Mouse (Mus musculus) telencephalon, adult 2 months (tissue): ENCODE measurements around the gene Cyp2c23.

Experiments used
- DNase-seq: peaks from one replicate; pipeline ENCODE4 v3.0.0-alpha.2; 2011; ENCODE audit warnings: low read depth, low spot score

Cyp2c23 gene

DNA sequence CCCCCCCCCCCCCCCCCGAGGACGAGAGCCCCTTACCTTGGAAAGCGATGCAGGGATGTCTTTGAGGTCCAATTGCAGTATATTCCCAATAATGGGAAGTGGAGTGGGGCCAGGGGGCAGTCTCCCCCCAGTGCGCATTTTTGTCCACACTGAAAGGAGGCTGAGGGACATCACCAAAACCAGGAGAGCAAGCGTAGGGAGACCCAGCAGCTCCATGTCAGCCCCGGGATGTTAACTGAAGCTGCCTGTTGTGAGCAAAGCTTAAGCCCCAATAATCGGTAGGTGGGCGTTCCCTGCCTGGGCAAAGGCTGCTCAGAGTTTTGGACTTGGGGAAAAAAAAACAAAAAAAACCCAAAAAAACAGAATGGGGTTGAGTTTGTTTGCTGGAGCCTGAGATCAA is at the start of gene Cyp2c23:
Gene Cyp2c23, minus strand, starts transcription at position 237 of the 400 bp plus-strand sequence.
- DNase-seq = no peak

DNA sequence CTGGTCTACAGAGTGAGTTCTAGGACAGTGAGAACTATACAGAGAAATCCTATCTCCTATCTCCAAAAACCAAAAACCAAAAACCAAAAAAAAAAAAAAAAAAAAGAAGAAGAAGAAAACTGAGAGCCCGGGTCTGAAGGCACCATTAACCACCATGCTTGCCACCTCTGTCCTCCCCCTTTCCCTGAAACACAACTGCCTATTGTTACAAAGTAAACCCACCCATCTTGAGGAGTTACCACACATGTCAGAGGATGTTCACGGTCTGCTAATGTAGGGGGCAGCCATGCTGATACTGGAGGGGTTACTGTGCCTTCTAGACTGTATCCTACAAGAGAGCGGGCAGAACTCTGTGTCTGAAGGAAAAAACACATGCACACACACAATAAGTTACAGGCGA is 48.0 kb upstream of the Cyp2c23 start:
- DNase-seq = no peak

- DNase-seq = no peak
Observed at GRCm38 (mm10) chr19:44076457-44076856, 47.4 kb upstream of the Cyp2c23 start.

GRCm38 (mm10) chr19:44074986-44075385 is 46.0 kb upstream of the Cyp2c23 start:
- no peak for DNase-seq

DNA sequence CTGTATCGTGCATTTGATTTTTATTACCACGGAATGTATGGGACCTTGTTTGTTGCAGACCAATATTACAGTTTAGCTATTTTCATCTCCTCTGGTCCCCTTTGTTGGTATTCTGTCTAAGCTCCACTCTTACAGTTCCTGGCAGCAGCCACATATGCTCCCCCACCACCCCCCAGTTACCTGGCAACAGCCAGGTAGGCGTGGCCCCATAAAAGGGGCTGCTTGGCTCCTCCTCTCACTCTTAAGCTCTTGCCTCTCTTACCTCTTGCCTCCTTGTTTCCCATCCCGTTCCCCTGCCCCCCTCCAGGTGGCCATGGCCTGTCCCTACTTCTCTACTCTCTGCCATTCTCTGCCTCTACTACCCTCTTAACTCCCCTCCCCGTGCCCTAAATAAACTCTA is 42.2 kb upstream of the Cyp2c23 start:
- no peak for DNase-seq

DNA sequence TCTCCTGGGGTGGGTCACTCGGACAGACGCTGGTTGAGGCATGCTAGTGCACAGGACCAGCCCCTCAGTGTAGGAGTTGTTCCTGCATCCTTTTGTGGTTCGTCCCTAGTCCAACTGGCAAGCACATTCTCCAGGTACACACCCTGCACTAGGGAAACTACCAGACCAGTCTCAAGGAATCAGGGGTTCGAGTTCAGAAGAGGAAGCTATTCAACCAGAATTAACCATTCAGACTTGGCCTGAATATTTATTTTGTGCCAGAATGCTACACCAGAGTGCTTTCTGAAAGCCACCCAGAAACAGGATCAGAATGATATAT is 40.9 kb upstream of the Cyp2c23 start:
- DNase-seq = no peak

GRCm38 (mm10) chr19:44069121-44069913 is 40.3 kb upstream of the Cyp2c23 start, which contains the start of gene Erlin1:
Gene Erlin1 (minus strand): TSS chr19:44069785.
- DNase-seq = peak; percentile 48

- DNase-seq = no peak
Observed at GRCm38 (mm10) chr19:44068232-44068631, 39.2 kb upstream of the Cyp2c23 start.

DNA sequence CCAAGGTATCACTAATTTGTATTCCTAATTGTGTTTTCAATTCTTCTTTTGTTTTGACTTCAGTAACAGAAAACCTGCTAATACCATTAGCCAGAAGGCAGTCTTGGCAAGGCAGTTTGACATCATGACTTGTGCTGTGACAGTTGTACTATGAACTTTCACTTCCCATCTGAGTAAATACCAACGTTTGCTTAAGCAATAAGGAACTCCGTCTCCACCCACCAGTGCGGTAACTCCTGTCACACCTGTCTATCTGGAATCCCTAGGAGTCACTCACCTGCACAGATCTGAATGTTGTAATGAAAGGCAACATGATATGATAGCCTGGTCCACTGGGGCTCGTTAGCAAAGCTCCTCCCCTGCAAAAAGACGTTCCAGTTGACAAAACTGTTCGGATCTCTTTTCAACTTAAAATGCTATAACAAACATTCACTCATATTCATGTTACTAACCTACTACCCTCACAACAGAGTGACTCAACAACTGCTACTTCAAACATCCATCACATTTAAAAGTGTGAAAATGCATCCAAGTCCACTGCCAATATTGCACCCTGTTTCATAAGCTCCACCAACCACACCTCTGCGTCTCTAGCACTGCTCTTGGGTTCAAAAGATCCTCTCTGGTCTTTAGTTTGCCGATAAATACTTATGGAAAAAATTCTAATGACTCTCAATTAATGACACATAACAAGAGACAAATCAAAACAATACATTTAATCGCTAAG is 38.5 kb upstream of the Cyp2c23 start:
- no peak for DNase-seq

GRCm38 (mm10) chr19:44064734-44065133 is 35.7 kb upstream of the Cyp2c23 start:
- DNase-seq = no peak

DNA sequence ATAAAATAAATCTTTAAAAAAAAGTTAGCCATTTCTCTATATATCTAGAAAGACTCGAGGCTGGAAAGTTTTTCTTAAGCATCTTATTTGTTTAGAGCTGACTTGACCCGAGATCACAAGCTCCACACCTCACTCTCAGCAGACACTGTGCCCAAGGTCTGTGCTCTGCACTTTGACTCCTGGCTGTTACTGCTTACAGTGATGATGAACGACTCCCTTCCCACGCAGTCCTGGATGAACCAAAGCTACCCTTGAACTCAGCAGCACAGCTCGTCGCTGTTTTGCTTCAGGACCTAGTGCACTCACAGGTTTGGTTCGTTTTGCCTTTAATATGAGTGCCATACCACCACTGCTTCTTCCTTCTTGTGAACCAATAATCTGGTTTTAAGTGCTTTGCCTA is 34.8 kb upstream of the Cyp2c23 start:
- no peak for DNase-seq

DNA sequence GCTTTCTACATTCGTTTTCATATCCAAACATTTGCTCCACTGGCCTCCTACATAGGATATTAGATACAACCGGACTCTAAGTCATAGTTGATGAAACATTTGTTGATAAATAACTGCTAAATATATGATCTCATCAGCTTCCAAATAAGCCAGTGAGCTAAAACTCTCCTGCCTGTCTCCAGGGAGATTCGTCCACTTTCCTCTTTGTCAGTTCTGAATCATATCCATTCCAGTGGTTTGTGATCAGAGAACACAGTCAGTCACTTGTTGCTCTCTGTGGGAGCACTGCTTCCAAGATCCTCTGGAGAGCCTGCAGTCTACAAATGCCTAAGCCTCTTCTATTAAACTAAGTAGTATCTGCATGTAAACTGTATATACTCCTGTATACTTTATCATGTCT is 31.2 kb upstream of the Cyp2c23 start:
- DNase-seq = no peak

DNA sequence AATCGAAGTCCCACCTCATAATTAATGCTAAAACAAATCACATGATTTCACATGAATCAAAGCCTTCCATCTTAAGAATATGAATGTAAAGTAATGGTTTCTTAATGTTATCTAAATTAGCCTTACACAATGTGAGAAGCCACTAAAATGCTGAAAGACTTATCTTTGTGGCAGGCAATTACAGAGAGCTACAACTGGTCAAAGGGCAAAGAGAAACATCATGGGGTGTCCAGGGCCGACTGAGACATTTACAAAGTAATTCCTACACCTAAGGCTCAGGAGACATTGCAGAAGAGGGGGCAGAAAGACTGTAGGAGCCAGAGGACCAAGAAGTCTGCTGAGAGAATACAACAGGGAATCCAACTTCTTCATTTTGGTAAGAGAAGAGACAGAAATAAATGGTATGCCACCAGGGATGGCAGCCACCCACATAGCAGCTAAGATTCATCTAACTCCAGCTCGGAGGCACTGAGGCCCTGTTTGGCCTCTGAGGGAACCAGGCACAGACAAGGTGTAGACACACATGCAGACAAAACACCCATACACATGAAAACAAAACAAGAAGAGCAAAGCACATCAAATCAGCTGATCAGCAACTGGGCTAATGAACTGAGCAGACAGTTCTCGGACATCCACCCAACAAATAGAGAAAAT is 26.3 kb upstream of the Cyp2c23 start:
- no peak for DNase-seq

DNA sequence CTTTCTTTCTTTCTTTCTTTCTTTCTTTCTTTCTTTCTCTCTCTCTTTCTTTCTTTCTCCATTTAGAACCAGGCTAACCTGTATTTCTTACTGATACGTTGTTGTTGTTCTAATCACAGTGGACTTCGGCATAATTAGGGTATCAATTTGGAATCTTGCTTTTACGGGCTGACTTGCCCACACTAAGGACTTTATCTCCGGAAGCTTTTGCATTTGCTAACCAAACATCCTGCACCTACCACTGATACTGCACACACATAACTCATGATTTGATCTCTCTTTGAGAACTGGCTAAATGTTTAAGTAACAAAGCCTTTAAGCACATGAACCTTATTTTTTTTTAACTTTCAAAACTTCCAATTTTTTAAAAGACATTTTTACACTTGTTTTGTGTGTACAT is 21.4 kb upstream of the Cyp2c23 start:
- no peak for DNase-seq

DNA sequence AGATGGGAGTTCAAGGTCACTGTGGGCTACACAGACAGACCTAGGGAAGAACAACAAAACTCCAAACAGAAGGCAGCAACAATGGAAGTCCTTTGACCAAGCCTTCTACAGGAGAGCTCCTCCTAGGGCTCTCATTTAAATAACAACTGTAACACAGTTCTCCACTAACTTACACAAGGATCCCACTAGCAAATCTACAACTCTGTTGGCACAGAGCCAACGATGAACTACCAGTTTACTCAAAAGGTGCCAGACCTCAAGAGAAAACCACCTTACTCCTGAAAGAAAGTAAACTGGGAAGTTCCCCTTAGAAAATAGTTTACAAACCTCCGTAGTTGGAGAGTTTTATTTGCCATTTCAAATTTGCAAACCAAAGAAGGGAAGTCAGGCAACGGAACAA is 20.3 kb upstream of the Cyp2c23 start:
- DNase-seq = no peak

- DNase-seq = no peak
Observed at GRCm38 (mm10) chr19:44045847-44046246, 16.8 kb upstream of the Cyp2c23 start.

GRCm38 (mm10) chr19:44042121-44042520 is 13.1 kb upstream of the Cyp2c23 start:
- no peak for DNase-seq

- no peak for DNase-seq
Observed at GRCm38 (mm10) chr19:44033396-44033795, 4.4 kb upstream of the Cyp2c23 start.

DNA sequence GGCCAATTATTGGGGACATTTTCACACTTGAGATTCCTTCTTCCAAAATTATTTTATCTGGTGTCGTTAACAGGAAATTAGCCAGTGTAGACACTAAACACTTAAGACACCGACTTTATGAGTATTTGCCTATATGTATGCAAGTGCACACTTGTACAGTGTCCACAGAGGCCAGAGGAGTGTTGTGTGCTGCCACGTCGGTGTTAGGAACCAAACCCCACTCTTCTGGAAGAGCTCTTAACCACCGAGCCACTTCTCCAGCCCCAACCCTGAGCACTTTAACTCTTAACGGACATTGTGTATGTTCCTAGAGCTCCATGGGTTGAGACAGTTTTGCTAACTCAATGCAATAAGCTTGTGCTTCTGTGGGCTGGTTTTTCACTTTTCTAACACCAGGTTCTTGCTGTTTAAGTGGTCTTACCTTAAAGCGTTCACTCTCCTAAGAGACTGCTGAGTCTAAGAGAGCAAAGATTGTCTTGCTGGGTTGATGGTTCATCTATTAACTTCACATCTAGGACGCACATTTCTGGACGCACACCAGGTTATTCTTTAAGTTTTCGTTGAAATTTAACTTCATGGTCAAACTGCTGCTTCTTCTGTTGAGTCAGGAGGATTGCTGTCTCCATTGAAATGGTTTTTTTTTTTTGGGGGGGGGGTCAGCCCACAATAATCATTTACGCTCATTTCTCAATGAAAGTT is 3.2 kb upstream of the Cyp2c23 start:
- DNase-seq = no peak

- DNase-seq = no peak
Observed at GRCm38 (mm10) chr19:44030024-44030423, 1.0 kb upstream of the Cyp2c23 start.

DNA sequence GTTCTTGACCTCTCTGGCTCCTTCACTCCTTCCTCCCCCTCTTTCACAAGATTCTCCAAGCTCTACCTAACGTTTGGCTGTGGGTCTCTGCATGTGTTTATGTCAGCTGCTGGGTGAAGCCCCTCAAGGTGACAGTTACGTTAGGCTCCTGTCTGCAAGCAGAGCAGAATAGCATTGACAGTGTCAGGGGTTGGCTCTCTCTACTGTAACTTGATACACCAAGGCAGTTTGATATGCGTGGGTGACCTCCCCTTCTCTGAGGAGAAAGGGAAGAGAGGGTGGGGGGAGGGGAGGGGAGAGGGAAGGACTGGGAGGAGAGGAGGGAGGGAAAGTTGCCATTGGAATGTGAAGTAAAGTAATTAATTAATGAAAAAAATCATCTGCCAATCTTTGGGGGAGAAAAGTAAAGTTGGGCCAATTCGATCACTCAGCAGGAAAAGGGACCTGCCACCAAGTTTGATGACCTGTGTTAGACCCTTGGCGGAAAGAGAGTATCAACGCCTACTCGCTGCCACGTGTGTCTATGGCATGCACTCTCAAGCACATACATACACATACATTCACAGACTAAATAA is 2.0 kb downstream of the Cyp2c23 start:
- no peak for DNase-seq
